Mouse (Mus musculus) left cerebral cortex, adult 18-20 months (tissue): Measurements from ENCODE around the gene Pla2g4a. TPM values are rescaled to one million over a fixed set of nuclear protein-coding genes. Genes with fewer than 3 reads are reported as not detected.
"Not testable (repeated sequence)": the region's sequence is repeated elsewhere in the genome, so short reads cannot be mapped to it uniquely, and the experiment has no call there.

Experiments
- DNase-seq, 2 experiments: peaks; one replicate each; pipeline ENCODE4 v3.0.0; 2021 to 2022; ENCODE audit warnings: low spot score in 2 of 2, mixed read lengths in 1 of 2
- total RNA-seq, 2 experiments: library from RNA; stranded (reverse); gene quantifications; 2 replicates each; pipeline ENCODE4 v1.2.3; 2021

The Pla2g4a gene
- total RNA-seq, 2 experiments from 2014 or later = 2.2 to 2.5 TPM

DNA sequence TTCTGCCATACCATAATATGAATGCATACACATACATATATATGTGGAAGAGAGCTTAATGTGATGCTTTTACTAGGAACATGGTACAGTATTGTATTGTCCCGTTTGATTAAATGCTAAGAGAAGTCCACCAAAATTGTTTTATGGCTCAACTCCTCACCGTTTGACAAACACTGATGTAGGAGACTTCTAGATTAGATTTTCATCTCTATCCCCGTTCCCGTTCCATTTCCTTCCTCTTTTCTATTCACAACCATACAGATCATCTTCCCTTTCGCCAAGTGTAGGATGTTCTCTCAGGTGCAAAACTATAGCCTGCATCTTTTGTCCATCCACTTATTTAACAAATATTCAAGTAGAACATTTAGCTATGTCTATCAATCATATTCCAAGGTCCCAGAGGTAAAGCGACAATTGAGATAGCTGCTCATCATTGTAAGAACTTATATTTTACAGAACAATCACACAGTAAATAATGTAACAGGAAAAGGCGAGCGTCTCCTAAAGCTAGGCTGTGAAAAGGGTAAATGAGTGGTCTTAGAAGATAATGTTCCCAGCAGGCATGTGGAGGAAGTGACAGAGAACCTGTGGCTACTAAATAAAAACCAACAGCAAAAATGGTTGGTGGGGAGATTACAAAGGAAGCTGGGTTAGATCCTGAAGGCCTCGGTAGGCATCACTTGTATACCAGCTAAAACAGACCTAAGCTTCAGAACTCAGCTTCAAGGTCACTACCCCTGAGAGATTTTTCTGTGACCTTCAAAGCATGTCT is 21.6 kb downstream of the Pla2g4a start:
- no peak for DNase-seq

DNA sequence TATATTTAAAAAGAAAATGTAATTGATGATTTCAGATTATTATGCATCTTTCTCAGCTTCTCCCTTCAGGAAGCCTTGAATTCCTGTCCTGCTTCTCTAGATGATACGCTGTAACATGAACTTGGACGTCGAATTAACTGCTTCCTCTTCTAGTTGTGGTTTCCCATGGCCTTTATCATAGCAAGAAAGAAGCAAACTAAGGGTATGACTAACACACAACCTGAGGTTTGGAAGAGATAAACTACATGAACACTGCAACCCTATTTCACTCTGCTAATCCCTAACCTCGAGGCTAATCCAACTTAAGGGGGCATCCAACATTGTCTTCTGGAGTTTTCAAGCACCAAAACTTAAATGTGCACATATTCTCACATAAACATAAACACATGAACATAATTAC is 23.3 kb downstream of the Pla2g4a start:
- DNase-seq = no peak

DNA sequence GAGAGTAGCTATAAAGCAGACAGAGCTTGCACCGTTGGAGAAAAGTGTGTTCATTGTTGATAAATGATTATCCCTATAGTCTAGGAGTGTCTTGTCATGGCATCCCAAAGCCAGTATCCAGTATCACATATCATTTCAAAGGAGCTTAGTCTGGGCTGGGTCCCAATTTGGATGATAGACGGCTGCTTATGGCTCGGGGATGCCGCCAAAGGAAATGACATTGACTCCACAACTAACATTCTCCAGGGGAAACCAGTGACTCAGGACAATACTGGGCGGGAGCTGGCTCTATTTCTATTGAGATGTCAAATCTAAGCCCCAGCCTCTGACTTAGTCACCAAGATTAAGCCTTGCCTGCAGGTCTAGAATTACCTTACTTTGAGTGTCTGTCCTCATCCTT is 31.9 kb downstream of the Pla2g4a start:
- DNase-seq = no peak

DNA sequence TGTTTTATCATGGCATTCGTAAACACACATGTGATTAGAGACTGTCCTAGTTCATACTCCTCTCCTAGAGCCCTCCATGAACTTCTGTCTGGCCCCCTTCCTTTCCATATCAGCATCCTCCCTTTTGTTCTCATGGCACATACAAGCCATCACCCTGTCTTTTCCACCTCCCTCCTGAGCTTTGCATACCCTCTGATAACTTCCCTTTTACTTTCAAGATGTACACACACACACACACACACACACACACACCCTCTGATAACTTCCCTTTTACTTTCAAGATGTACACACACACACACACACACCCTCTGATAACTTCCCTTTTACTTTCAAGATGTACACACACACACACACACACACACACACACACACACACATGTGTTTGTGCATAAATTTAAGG is 37.4 kb downstream of the Pla2g4a start:
- DNase-seq = not testable (repeated sequence)

DNA sequence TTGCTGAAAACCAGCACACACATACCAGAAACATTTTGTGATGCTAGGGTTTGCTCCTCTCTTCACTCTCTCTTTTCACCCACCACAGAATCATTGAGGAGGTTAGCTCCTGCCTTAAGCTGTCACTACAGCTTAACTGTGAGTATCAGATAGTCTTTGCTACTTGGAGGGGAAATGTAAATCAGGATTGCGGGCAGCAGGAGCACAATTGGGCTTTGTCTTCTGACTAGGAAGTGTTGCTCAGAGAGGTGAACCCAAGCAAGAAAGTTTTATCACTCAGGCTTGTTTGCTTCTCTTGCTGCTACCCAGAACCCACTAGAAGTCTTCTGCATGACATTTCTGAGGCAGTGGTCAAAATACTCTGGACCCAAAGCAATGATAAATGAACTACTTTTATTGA is 38.9 kb downstream of the Pla2g4a start:
- DNase-seq = no peak

DNA sequence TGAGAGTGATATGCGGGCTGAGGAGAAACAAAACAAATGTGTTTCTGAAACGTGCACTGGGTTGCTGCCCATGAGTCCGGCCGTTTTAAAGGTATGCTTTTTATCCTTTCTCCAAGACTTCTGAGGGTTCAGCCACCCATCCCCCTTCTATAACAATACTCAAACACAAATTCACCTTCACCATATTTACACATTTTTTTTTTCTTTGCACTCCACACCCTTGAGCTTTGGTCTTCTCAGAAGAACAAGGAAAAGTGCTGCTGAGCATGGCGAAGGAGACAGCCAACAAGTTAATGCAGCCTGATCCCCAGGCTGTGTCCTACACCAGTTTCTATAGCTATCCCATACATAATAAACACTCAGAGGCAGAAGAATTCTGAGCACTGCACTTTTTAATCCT is 39.8 kb downstream of the Pla2g4a start:
- no peak for DNase-seq

DNA sequence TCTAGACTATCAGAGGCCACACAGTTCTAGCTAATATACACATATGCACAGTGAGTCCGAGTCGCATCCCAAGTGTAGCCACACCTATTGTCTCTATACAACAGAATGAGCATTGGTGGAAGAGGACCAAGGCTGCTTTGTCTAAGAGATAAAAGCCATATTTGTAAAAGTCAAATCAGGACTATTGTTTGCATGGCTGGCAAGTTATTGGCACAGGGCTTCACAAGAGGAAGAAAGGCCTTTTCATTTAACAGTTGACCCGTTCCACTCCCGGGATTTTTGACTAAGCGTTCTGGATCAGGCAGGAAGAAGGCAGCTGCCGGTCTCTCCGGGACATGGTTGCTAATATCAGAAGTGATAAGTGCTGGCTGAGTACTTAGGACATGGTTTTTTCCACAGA is 41.8 kb downstream of the Pla2g4a start:
- no peak for DNase-seq

DNA sequence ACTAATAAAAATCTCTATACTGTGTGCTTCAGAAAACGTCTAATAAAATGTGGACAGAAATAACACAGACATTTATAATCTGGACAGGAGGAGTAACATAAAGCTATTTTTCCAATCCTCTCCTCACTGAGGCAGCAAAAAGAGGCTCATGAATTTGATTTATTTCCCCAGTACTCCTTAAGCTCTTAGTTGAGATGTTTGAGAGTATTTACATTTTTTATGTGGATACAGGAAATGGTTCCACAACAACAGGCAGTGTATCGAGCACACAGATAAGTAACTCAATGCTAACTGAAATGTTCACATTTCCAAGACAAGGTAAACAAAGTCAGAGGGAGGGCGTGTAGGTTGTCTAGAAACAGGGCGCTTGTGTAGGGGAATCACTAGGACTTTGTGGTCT is 48.1 kb downstream of the Pla2g4a start:
- no peak for DNase-seq

DNA sequence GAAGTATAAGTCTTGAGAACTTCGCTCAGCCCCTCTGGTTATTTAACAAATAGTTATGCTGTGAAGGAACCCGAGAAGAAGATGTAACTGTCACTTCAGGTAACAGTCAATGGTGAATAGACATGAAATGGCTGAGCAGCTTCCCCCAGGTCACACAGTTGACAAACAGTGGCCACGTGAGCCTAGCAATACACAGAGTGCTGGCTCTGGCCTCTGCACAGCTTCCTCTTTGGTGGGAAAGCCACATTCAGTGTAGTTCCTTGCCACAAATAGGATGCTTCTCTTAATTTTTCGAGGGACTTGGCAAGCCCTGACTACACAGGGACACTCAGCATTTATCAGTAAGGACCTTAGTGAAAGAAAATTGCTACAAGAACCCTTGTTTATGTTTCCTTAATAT is 50.0 kb downstream of the Pla2g4a start:
- DNase-seq = no peak

DNA sequence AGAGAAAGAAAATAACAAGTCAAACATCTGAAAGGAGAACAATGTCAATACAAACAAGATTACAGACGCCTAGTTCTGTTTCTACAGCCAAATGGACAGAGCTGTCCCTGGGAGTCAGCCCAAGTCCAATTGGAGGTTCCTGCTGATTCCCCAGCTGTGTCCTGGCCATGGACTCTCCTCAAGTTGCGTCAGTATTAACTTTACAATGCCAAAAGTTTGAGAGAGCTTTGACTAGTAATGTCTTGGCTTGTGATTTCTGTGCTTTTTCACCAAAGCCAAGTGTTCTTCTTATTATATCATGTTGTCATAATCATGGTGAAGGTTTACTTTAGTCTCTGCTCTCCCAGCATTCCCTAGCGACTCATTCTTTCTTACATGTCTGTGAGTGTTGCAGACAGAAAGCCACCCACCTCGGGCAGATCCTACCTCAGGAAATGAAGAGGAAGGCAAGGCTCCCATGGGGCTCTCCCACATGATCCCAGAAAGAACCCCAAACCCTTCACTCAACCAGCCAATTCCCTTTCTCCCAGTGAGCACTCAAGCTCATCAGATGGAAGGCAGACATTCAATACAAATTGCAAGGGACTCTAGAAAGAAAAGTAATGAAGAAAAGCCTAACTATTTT is 63.0 kb downstream of the Pla2g4a start:
- no peak for DNase-seq

DNA sequence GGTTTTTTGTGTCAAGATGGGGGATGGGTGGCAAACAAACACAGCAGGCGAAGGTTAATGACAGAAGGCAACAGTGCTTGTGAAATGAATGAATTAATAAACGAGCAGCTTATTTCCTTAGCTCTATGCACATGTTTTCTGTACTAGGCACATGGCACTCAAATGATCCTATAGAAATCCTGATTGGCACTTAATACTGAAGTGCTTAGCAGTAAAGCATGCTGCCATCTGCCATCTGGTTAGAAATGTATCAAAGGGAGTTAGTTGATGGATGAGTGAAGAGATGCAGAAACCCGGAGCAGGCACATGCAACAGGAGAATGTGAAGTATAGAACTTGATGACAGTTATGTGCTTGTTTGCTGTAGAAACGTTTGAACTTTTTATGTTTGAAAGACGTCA is 64.5 kb downstream of the Pla2g4a start:
- no peak for DNase-seq

DNA sequence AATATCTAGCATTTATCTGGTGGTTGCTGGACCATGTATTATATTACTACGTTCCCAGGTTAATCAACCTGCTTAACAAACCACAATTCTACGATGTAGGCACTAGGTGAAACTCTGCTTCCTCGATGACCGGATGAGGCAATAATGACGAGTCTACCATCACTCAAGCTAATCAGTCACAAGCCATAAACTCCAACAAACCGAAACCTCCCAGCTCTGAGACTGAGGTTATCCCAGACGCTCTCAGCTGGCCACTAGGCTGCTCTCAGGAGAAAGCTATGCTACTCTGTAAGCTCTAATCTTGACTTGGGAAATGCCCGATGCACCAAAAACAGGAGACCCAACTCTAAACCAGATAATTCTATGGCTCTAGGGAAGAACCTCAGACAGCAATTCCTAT is 66.2 kb downstream of the Pla2g4a start:
- DNase-seq = no peak

DNA sequence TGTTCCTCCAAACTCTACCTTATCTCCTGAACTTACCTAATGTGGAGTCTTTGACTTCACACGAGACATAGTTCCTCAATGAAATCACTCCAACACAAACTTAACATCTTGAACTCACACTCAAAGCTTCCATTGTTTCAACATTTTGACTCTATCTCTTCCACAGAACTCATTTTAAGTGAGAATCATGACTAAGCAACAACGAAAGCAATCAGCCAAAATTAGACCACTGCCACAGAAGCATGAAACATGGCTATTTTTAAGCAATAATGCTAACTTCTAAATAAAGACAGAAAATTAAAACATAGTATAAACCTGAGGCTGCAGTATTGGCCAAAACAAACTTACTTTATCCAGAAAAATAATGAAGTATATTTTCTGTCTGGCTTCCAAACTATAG is 67.2 kb downstream of the Pla2g4a start:
- DNase-seq = no peak

DNA sequence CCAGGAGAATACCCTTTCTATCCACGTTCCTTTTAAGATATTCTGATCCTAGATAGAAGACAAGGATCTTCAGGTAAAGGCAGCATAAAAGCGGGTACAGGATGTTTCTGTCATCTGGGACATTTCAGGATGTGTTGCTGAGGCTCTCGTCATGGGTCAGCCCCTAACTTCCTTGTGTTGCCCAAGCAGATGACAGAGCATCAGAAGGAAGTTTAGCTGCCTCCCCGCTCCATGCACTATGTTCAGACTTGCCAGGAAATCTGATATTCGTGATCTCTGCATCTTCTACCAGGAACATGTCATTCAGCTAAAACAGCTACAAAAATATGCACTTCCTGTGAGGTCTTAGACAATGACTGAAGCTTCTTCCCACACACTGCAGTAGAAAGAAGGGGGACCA is 70.0 kb downstream of the Pla2g4a start:
- DNase-seq = no peak

DNA sequence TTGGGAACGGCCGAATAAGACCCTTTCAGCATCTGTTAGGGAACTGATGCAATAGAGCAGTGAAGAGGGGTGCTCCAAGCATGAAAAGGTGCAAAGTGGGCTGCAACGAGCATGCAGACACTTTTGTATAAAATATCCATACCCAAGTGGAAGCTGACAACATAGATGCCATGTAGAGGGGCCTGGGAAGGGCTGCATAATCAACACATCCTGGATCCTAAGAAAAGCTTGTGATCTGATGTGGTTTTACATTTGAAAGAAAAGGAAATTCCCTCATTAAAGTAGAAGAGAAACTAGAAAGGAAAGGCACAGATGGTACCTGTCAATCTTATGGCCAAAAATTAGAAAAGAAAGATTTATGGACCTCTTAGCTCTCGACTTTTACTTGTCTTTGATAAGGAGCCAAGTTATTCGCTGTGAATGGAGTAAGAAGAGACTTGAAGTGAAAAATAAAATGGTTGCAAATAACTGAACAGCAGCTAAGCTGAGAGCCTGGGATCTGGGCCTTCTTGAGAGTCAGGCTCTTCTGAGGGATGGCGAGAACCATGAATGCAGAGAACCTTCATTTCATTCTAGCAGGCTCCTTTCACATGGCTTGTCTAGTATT is 78.6 kb downstream of the Pla2g4a start:
- no peak for DNase-seq

DNA sequence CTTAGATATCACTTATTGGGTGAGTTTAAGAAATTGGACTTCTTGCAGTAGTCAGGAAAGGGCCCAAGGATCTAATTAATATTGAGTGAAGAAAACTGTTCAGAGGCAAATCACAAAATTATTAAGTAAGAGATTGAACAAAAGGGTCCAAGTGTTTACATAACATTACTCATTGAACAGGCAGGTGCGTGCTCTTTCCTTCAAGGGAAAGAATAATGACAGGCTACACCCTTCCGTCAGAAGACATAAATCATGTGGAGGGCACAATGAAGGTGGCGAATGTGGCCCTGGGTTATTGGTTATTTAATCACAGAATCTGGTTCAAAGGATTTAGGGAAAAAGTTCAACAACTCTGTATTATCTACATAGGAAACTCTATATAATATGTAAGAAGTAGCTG is 82.9 kb downstream of the Pla2g4a start:
- no peak for DNase-seq

DNA sequence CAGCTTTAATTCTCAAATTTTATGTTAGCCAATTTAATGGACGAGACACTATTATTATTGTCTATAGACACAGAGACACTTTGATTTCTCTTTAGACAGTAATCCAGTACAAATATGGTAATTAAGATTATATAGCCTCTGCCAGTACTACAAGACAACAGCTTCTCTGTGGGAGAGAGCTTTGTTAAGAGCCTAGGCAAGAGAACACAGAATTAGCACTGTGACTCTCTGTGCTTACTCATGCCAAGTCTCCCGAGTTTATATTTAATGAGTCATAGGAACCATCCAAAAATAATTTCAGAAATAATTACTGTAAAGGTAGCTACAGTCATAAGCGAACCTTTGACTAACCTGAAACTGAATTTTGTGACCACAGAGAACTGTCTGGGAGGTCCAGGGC is 84.6 kb downstream of the Pla2g4a start:
- no peak for DNase-seq

DNA sequence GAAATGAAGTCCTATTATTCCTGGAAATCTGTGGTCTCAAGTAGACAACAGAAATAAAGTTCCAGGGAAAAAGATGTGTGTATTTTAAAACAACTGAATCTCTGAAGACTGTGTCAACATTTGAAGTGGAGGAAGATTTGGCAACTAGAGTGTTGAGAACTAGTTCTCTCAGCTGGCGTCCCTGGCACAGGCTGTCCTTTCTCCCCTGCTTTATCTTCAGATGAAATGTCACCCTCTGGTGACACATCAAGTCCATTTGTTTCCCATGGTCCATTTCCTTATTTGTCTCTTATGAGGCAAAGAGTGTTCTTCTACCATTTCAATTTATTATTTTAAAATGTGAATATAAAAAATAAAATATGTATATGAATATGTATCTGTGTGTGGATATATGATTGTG is 89.5 kb downstream of the Pla2g4a start:
- DNase-seq = no peak

DNA sequence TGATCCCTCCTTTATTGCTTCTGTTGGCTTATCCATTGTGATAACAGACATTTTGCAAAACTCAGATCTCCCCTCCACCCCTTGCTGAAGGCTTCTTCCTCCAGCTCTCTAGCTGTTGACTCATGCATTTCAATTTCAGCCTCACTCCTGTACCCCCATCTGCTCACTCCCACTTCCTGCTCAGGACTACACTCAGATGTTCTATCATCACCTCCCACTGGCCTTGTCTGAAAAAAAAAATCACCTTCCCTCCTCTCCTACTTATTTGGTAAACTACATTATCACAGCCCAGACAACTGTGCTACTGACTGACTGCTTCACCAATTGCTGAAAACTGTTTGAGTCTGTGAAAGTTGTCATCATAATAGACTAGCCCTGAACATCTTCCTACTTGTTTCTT is 93.8 kb downstream of the Pla2g4a start:
- DNase-seq = peak; percentile 60 to 75

DNA sequence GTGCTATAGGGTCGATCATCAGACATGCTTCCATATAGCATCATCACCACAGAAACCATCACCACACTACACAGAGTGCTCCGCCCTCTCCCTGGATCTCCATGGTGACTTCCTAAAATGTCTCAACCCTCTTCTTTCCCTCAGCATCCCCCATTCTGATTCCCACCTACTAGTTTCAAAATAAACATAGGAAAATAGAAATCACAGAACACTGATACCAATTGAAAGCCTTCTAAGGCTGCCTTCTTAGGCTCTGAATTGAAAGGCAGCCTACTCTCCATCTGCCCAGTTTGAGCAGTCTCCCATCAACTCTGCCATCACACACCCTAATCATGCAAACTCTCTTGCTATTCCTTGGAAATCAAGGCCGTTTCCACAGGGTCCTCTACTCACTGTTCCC is 94.9 kb downstream of the Pla2g4a start:
- no peak for DNase-seq

DNA sequence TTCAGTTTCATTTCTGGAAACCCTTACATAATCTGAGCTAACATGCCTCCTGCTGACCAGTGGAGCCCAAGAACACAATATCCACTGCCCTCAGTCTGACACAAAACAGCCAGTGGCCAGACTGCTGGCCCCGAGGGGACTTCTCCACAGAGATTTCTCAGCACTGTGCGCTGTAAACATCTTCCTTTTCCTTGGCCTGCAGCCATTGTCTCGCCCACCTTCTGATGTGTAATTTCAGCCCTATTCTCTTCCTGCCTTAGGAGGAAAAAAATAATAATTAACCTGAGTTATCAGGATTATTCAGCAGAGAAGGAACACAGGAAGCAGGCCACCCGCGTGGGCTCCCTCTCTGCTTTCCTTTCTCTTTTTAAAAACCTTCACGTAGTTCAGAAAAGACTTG is 98.3 kb downstream of the Pla2g4a start:
- peak in 1 of 2 experiments; percentile 38 for DNase-seq

DNA sequence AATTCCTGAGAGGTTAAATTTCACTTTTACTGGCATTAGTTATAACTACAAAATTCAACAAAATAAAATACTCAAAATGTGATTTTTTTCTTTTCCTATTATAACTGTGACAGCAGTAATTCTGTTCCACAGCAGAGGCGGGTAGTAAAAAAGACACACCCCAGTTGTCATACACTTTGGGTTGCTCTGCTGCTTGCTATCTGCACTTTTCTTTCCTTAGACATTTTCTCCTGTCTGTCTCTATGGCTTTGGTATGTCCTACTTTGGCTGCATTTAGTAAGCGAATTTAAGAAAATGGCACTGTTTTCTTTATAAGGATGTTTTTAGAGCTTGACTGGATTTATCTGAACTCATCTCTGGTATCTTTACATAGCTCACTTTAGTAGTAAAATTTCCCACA is 98.9 kb downstream of the Pla2g4a start:
- no peak for DNase-seq

DNA sequence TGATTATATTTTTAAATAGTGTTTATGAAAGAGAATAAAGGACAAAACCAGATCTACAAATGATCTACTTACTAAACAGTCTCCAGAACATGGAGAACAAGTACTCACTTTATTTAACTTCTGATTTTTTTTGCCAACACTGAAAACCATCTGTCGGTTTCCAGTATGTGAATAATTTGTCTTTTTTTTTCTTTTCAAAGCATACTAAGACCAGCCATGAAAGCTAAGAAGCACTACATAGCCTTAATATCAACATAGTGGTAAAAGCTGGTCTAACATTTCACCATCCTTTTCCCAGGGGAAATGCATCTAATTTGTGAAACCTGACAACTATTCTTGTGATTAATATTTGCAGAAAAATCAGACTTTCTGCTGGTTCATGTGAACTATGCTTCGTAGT is 99.5 kb downstream of the Pla2g4a start:
- DNase-seq = no peak
